Mouse (Mus musculus): ENCODE measurements around the gene Apbb1.
A peak's percentile ranks its signal among the peaks of the same experiment; 100 is the strongest.

The Apbb1 gene

GRCm38 (mm10) chr7:105569512-105570496 is 11.6 kb downstream of the Apbb1 start:
- no peak for DNase-seq

- DNase-seq, result no peak
Observed at GRCm38 (mm10) chr7:105568988-105569471, 12.4 kb downstream of the Apbb1 start.

- DNase-seq, result no peak
Observed at GRCm38 (mm10) chr7:105568583-105568982, 12.9 kb downstream of the Apbb1 start.

- DNase-seq, result no peak
Observed at GRCm38 (mm10) chr7:105565071-105565836, 16.2 kb downstream of the Apbb1 start.

- no peak for DNase-seq
Observed at GRCm38 (mm10) chr7:105563367-105563766, 18.1 kb downstream of the Apbb1 start.

GRCm38 (mm10) chr7:105562317-105562716 is 19.1 kb downstream of the Apbb1 start:
- DNase-seq, result no peak

- peak; percentile 30 for DNase-seq
Observed at GRCm38 (mm10) chr7:105559016-105559415, 22.4 kb downstream of the Apbb1 start.

GRCm38 (mm10) chr7:105557671-105558070 is 23.8 kb downstream of the Apbb1 start:
- DNase-seq, result no peak

- no peak for DNase-seq
Observed at GRCm38 (mm10) chr7:105556406-105556805, 25.0 kb downstream of the Apbb1 start.

GRCm38 (mm10) chr7:105555571-105555970 is 25.9 kb downstream of the Apbb1 start:
- DNase-seq, result peak; percentile 14

- peak; percentile 90 for DNase-seq
Observed at GRCm38 (mm10) chr7:105554212-105554942, 27.1 kb downstream of the Apbb1 start, which contains the start of gene Smpd1. Smpd1 (plus strand) TSS chr7:105554360.

- no peak for DNase-seq
Observed at GRCm38 (mm10) chr7:105553456-105554211, 27.8 kb downstream of the Apbb1 start.

GRCm38 (mm10) chr7:105549035-105549434 is 32.4 kb downstream of the Apbb1 start:
- no peak for DNase-seq

GRCm38 (mm10) chr7:105547970-105548369 is 33.5 kb downstream of the Apbb1 start:
- no peak for DNase-seq

- DNase-seq, result no peak
Observed at GRCm38 (mm10) chr7:105545986-105546385, 35.5 kb downstream of the Apbb1 start.

GRCm38 (mm10) chr7:105534162-105534561 is 47.3 kb downstream of the Apbb1 start:
- DNase-seq, result no peak

- DNase-seq, result no peak
Observed at GRCm38 (mm10) chr7:105528094-105528493, 53.4 kb downstream of the Apbb1 start.

GRCm38 (mm10) chr7:105527306-105527937 is 54.0 kb downstream of the Apbb1 start:
- no peak for DNase-seq

GRCm38 (mm10) chr7:105524222-105524621 is 57.2 kb downstream of the Apbb1 start:
- DNase-seq, result no peak

GRCm38 (mm10) chr7:105520201-105520600 is 61.3 kb downstream of the Apbb1 start:
- no peak for DNase-seq

GRCm38 (mm10) chr7:105519771-105520170 is 61.7 kb downstream of the Apbb1 start:
- DNase-seq, result no peak

Data from thymus, postnatal 14 days (tissue).